Mouse (Mus musculus) hindbrain, embryonic 12.5 days (tissue): ENCODE data around the gene Ilvbl. TPM values are rescaled to one million over a fixed set of nuclear protein-coding genes. Genes with fewer than 3 reads are reported as not detected.
A peak's percentile ranks its signal among the peaks of the same experiment; 100 is the strongest.

ENCODE experiments used
- ATAC-seq: fragments of 200-750 bp; cut with Nextera tagmentation; 2 replicates; pipeline ENCODE4 v1.8.0; 2017; ENCODE audit warnings: moderate TSS enrichment; ENCODE audit not compliant: low FRiP score
- H3K27ac ChIP-seq: fragments of 300-500 bp; sonication (generic); 2 replicates; pipeline ENCODE4 v1.5.1; 2016; ENCODE audit warnings: mild to moderate bottlenecking
- H3K27me3 ChIP-seq: fragments of 300-500 bp; sonication (generic); 2 replicates; pipeline ENCODE4 v1.6.1; 2016; ENCODE audit warnings: mild to moderate bottlenecking
- H3K36me3 ChIP-seq: fragments of 300-500 bp; sonication (generic); 2 replicates; pipeline ENCODE4 v1.6.1; 2016; ENCODE audit warnings: mild to moderate bottlenecking
- H3K4me1 ChIP-seq: fragments of 300-500 bp; sonication (generic); 2 replicates; pipeline ENCODE4 v1.6.1; 2016
- H3K4me2 ChIP-seq: fragments of 300-500 bp; sonication (generic); replicated peaks from 2 replicates; pipeline ENCODE4 v1.6.1; 2016; ENCODE audit warnings: mild to moderate bottlenecking
- H3K4me3 ChIP-seq: fragments of 300-500 bp; sonication (generic); 2 replicates; pipeline ENCODE4 v1.5.1; 2016; ENCODE audit warnings: mild to moderate bottlenecking
- H3K9ac ChIP-seq: fragments of 300-500 bp; sonication (generic); 2 replicates; pipeline ENCODE4 v1.6.1; 2016; ENCODE audit warnings: mild to moderate bottlenecking, moderate library complexity
- H3K9me3 ChIP-seq: fragments of 300-500 bp; sonication (generic); replicated peaks from 2 replicates; pipeline ENCODE4 v1.6.1; 2016; ENCODE audit warnings: mild to moderate bottlenecking
- WGBS: fragments of 180-500 bp; shearing (Covaris S2); methylation state at CpG from one replicate; pipeline ENCODE4 v1.1.7; 2016; 5-methylcytosine and 5-hydroxymethylcytosine counted together
- polyA plus RNA-seq: library from polyadenylated mRNA; unstranded; fragments of >200 nt; fragmentation: Nextera tagmentation; extraction: Ambion mirVana; gene quantifications from 2 replicates; pipeline ENCODE4 v1.2.1, GENCODE M21; 2016

Ilvbl gene
- polyA plus RNA-seq, 1 experiment from 2014 or later = 51.6 TPM

DNA sequence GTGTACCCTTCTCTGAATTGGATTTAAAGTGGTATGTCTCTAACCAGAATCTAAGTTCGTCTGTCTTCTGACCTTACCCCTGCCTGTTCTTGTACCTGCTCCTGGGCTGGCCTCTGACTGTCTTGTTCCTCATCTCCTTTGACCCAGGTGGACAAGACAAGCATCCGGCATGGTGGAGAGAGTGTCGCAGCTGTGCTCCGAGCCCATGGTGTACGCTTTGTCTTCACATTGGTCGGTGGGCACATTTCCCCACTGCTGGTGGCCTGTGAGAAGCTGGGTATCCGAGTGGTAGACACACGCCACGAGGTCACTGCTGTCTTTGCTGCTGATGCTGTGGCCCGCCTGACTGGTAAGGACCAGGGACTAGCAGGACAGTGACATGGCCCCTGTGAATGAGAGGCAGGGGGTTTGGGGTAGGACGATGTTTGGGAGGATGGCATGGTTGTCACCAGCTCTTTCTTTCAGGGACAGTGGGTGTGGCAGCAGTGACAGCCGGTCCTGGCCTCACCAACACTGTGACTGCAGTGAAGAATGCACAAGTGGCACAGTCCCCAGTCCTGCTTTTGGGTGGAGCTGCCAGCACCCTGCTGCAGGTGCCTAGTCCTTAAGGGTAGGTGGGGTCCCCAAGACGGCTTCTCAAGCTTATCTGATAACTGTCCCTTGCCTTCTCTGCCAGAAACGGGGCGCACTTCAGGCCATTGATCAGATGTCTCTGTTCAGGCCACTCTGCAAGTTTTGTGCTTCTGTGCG is 2.5 kb downstream of the Ilvbl start:
- Histone ChIP-seq H3K9me3 (no peaks in the 10 kb centered on the region), H3K4me1 (peaks cover 15% of the 10 kb centered on the region), H3K4me3 (no peak overlapping the region), H3K9ac (no peak overlapping the region), H3K27ac (no peak overlapping the region), H3K27me3 (no peaks in the 10 kb centered on the region), H3K36me3 (peaks cover 31% of the 10 kb centered on the region), H3K4me2 (no peak overlapping the region)
- ATAC-seq = no peak
- WGBS = 92% methylated on average over 16 of the region's 16 CpGs

DNA sequence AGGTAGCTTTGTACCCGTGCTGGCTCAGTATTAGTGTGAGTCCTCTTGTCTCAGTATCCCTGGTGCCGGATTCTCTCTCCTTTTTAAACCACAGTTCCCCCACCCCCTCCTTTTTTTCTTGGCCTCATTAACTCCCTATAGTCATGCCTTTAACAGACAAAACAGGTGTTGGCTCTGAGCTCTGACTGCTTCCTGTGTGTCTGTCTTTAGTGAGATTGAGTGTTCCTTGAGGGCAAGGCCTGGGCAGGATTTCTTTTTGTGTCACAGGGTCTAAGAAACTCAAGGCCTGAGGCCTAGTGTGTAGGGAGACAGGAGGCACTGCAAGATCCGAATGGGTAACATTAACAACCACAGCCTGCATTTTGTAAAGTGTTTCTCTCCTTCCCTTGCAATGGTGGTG is 4.1 kb downstream of the Ilvbl start:
- Histone ChIP-seq H3K4me3 (no peak overlapping the region), H3K4me2 (no peak overlapping the region), H3K36me3 (peaks cover 39% of the 10 kb centered on the region), H3K27ac (no peak overlapping the region), H3K27me3 (no peaks in the 10 kb centered on the region), H3K4me1 (peaks cover 15% of the 10 kb centered on the region), H3K9me3 (no peaks in the 10 kb centered on the region), H3K9ac (no peak overlapping the region)
- ATAC-seq = no peak
- WGBS = 85% methylated on average over 3 of the region's 3 CpGs

- no peak for ATAC-seq
- Histone ChIP-seq H3K4me3 (no peak overlapping the region), H3K4me1 (no peaks in the 10 kb centered on the region), H3K27ac (no peak overlapping the region), H3K36me3 (peaks cover 65% of the 10 kb centered on the region), H3K4me2 (no peak overlapping the region), H3K9ac (no peak overlapping the region), H3K9me3 (no peaks in the 10 kb centered on the region), H3K27me3 (no peaks in the 10 kb centered on the region)
- WGBS = 89% methylated on average over 7 of the region's 7 CpGs
Observed at GRCm38 (mm10) chr10:78581121-78581520, 7.0 kb downstream of the Ilvbl start.

- H3K36me3 ChIP-seq = peaks cover 65% of the 10 kb centered on the region
Observed at GRCm38 (mm10) chr10:78583347-78583746, 9.2 kb downstream of the Ilvbl start.

DNA sequence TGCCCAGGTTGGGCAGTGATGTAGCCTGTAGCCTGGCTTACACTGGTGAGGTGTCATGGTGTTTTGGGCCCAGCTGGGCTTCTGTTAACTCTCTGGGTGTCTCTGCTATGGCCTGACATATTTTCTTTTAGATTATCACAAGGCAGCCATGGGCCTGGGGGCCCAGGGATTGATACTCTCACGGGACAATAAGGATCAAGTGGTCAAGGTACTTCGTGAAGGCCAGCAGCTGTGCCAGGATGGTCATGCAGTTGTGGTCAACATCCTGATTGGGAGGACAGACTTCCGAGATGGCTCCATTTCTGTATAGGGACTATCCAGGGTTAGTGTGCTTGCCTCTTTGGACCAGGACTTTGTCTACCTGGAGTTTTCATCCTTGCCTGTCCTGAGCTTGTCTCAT is 9.8 kb downstream of the Ilvbl start:
- peaks cover 65% of the 10 kb centered on the region for H3K36me3 ChIP-seq
- H3K4me1 ChIP-seq = no peaks in the 10 kb centered on the region
- H3K27me3 ChIP-seq = no peaks in the 10 kb centered on the region
- no peak for ATAC-seq
- H3K9ac ChIP-seq = no peak overlapping the region
- H3K4me3 ChIP-seq = no peak overlapping the region
- H3K9me3 ChIP-seq = no peaks in the 10 kb centered on the region
- 85% methylated on average over 3 of the region's 3 CpGs for WGBS
- no peak overlapping the region for H3K27ac ChIP-seq
- H3K4me2 ChIP-seq = no peak overlapping the region

More at GRCm38 (mm10) chr10:78583347-78583746, 9.2 kb downstream of the Ilvbl start:
- no peaks in the 10 kb centered on the region for H3K4me1 ChIP-seq
- H3K4me3 ChIP-seq = no peak overlapping the region
- H3K4me2 ChIP-seq = no peak overlapping the region
- no peaks in the 10 kb centered on the region for H3K9me3 ChIP-seq
- no peak overlapping the region for H3K9ac ChIP-seq
- ATAC-seq = no peak
- H3K27ac ChIP-seq = no peak overlapping the region
- WGBS = 80% methylated on average over 9 of the region's 9 CpGs
- H3K27me3 ChIP-seq = no peaks in the 10 kb centered on the region

- H3K4me2 ChIP-seq = no peak overlapping the region
- 89% methylated on average over 1 of the region's 1 CpGs for WGBS
- no peak for ATAC-seq
- H3K36me3 ChIP-seq = peaks cover 64% of the 10 kb centered on the region
- no peaks in the 10 kb centered on the region for H3K9me3 ChIP-seq
- H3K4me1 ChIP-seq = no peaks in the 10 kb centered on the region
- H3K27ac ChIP-seq = no peak overlapping the region
- no peak overlapping the region for H3K4me3 ChIP-seq
- H3K27me3 ChIP-seq = no peaks in the 10 kb centered on the region
- H3K9ac ChIP-seq = no peak overlapping the region
Observed at GRCm38 (mm10) chr10:78584996-78585395, 10.8 kb downstream of the Ilvbl start.

- Histone ChIP-seq H3K9ac (no peak overlapping the region), H3K9me3 (no peaks in the 10 kb centered on the region), H3K4me3 (no peak overlapping the region), H3K36me3 (peaks cover 62% of the 10 kb centered on the region), H3K4me1 (no peaks in the 10 kb centered on the region; the same call in 1 of the 2 replicates), H3K27me3 (no peaks in the 10 kb centered on the region), H3K4me2 (no peak overlapping the region), H3K27ac (no peak overlapping the region)
- 90% methylated on average over 22 of the region's 22 CpGs for WGBS
- ATAC-seq = no peak
Observed at GRCm38 (mm10) chr10:78585606-78586005, 11.5 kb downstream of the Ilvbl start.

GRCm38 (mm10) chr10:78586026-78586425 is 11.9 kb downstream of the Ilvbl start:
- Histone ChIP-seq H3K9ac (no peak overlapping the region), H3K36me3 (peaks cover 58% of the 10 kb centered on the region), H3K27me3 (no peaks in the 10 kb centered on the region), H3K4me2 (no peak overlapping the region), H3K4me1 (peaks cover 4% of the 10 kb centered on the region), H3K4me3 (no peak overlapping the region), H3K27ac (no peak overlapping the region), H3K9me3 (no peaks in the 10 kb centered on the region)
- no peak for ATAC-seq
- WGBS = 96% methylated on average over 13 of the region's 13 CpGs

DNA sequence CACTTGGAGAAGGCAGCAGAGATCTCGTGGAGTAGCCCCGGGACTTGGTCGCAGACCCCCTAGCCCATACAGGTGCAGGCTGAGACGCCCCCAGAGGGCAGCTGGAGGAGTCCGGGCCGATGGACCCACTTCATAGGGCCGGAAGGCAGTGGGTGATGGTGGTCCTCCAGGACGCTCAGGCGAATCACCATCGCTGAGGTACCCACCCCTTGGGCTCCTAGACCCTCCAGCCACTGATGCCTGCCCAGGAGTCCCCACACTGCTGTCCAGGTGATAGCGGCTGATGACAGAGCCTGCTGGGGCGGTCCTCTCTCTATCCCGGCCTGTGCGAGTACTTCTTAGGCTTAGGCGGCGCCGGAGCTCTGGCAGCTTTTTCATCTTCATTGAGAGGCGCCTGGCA is 15.1 kb downstream of the Ilvbl start:
- 96% methylated on average over 18 of the region's 18 CpGs for WGBS
- ATAC-seq = no peak
- H3K9ac ChIP-seq = no peak overlapping the region
- H3K4me2 ChIP-seq = no peak overlapping the region
- peaks cover 38% of the 10 kb centered on the region for H3K36me3 ChIP-seq
- H3K27me3 ChIP-seq = no peaks in the 10 kb centered on the region
- no peak overlapping the region for H3K27ac ChIP-seq
- H3K4me1 ChIP-seq = peaks cover 10% of the 10 kb centered on the region
- no peak overlapping the region for H3K4me3 ChIP-seq
- no peaks in the 10 kb centered on the region for H3K9me3 ChIP-seq

GRCm38 (mm10) chr10:78589901-78590300 is 15.8 kb downstream of the Ilvbl start:
- Histone ChIP-seq H3K27me3 (no peaks in the 10 kb centered on the region), H3K27ac (no peak overlapping the region), H3K4me3 (no peak overlapping the region), H3K4me2 (no peak overlapping the region), H3K36me3 (peaks cover 33% of the 10 kb centered on the region), H3K4me1 (peaks cover 10% of the 10 kb centered on the region), H3K9ac (no peak overlapping the region), H3K9me3 (no peaks in the 10 kb centered on the region)
- WGBS = 86% methylated on average over 8 of the region's 8 CpGs
- no peak for ATAC-seq

DNA sequence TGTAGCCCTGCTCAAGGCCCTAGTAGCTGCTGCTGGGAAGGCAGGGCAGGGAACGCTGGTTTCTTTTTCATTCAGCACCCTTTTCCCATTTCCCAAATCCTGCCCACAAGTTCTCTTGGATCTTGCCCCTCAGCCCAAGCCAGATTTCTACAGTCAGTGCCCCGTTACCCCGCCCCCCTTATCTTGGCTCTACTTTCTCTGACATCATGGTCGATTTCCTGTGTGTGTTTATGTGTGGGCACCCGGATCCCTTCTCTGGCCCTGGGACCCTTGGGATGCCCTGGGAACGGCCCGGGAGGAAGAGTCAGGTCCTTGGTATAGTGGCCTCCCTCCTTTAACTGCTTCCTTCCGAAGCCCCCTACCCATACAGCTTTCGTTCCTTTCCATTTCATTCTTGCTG is 16.6 kb downstream of the Ilvbl start:
- Histone ChIP-seq H3K27me3 (no peaks in the 10 kb centered on the region), H3K4me2 (peak overlapping the region; percentile 86), H3K36me3 (peaks cover 24% of the 10 kb centered on the region), H3K27ac (no peak overlapping the region), H3K4me1 (peaks cover 10% of the 10 kb centered on the region), H3K9me3 (no peaks in the 10 kb centered on the region), H3K4me3 (peak overlapping the region; percentile 54), H3K9ac (peak overlapping the region; percentile 74)
- WGBS = 51% methylated on average over 9 of the region's 9 CpGs
- ATAC-seq = no peak

GRCm38 (mm10) chr10:78591406-78592328 is 17.5 kb downstream of the Ilvbl start, which contains the start of gene Syde1:
TSS of gene Syde1 (minus strand) at chr10:78591964.
- WGBS = 4% methylated on average over 50 of the region's 54 CpGs

More at GRCm38 (mm10) chr10:78591406-78592328, 17.5 kb downstream of the Ilvbl start, which contains the start of gene Syde1:
- Histone ChIP-seq H3K27me3 (no peaks in the 10 kb centered on the region), H3K4me3 (peak within 1 kb of the TSS; percentile 54), H3K9ac (peak within 1 kb of the TSS; percentile 74), H3K9me3 (no peaks in the 10 kb centered on the region), H3K4me2 (peak within 1 kb of the TSS; percentile 86), H3K27ac (peak within 1 kb of the TSS; percentile 57; the same call in 1 of the 2 replicates), H3K36me3 (peaks cover 17% of the 10 kb centered on the region), H3K4me1 (peaks cover 10% of the 10 kb centered on the region)
- ATAC-seq = peak; percentile 67
